Mouse (Mus musculus) cerebellum, postnatal 14 days (tissue): Measurements from ENCODE around the gene Olfr694.
"Not testable (repeated sequence)": the region's sequence is repeated elsewhere in the genome, so short reads cannot be mapped to it uniquely, and the experiment has no call there.

Experiments
- DNase-seq, 2 experiments: peaks; one replicate each; pipeline ENCODE4 v3.0.0; 2021; ENCODE audit warnings: mixed read lengths in 2 of 2

The Olfr694 gene

DNA sequence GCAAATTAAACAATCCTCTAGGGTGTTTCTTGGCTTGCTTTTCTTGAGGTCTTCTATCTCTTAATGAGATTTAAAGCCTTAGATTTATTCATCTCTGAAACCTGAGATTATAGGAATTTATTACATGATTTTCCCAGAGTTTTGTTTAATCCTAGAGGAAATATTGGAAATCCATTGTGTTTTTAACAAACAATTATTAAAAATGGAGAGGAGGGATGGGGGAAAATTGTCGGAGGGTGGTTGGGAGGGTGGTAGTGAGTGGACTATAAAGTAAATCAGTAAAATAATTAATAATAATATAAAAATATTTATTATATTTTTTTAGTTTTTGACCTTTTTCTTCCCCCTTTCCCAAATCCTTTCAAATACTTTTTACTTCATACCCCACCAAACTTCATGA, at the start of gene Olfr694:
Olfr694 (minus strand) TSS at position 101 of the 400 bp plus-strand sequence.
- DNase-seq = no peak

DNA sequence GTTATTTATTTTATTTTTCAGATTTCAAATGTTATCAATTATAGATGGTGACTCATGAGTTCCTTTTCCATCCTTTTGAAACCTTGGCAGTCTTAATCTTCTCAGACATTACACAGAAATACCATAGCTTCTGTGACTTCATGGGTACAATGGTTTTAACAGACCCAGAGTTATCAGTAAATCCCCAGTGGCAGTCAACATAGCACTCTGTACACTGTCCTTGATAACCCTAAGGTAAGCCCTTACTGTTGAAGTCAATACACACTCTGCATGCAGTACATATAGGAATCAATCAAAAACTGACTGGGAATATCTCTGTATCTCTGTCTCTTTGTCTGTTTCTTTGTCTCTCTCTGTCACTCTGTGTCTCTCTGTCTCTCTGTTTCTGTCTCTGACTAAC, 45.4 kb upstream of the Olfr694 start:
- DNase-seq = no peak

DNA sequence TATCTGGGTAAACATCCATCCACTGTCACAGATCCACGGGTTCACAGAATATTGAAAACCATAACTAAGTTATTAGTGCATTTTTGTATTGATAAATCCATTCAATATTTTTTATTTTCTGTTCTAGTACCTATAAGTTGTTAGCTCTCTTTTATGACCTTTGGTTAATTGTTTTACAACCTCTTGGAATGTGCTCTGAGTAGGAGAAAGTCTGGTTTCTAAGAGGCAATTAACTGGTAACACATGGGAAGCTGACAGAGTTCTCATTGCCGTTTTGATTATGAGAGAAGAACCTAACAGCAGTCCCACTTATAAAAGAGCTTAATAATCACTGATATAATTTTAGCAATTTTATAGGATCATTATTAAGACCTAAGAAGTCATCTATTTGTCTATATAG, 42.1 kb upstream of the Olfr694 start:
- no peak for DNase-seq

DNA sequence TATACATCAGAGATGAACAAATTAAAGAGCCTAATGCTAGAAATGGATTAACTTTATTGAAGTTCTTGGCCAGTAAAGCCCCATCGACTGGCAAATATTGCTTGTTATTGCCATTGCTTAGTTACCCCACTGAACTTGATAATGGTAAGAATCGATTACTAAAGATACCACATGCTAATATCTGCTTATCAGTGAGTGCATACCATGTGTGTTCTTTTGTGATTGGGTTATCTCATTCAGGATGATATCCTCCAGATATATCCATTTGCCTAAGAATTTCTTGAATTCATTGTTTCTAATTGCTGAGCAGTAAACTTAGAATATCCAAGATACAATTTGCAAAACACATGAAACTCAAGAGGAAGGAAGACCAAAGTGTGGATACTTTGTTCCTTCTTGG, 34.0 kb upstream of the Olfr694 start:
- DNase-seq = not testable (repeated sequence)

DNA sequence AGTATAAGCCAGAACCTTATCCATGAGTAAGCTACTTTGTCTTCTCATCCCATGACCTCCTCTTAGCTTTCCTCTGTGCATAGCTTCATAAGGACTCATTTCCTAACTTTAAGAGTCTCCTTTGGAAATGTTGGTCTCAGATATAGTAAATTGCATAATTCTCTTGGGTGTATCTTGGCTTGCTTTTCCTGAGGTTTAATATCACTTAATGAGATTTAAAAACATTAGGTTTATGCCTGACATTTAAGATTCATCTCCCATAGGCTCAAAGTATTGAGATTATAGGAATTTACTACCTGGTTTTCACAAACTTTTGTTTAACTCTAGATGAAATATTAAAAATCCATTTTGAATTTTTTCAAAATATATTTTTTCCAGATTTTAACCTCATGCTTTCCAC, 24.7 kb upstream of the Olfr694 start, which contains the start of gene Olfr695:
Olfr695 (minus strand) TSS at position 101 of the 400 bp plus-strand sequence.
- DNase-seq = no peak

DNA sequence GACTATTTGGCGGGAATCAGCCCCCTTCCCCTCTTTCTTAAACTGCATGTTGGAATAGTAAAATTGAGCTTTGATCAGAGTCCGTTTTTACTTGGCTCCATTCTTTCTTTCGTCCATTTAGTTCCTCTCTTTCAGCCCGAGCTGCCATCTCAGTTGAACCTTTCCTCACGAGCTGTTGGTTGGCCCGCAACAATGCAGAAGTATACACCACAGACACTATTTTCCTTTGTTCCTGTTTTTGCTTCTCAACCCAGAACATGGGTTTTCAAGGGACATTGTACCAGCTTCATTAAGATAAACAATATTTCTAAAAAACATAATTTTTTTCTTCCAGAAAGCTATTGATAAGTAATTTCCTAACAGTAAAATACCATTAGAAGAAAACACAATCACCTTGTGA, 19.8 kb upstream of the Olfr694 start:
- no peak for DNase-seq

DNA sequence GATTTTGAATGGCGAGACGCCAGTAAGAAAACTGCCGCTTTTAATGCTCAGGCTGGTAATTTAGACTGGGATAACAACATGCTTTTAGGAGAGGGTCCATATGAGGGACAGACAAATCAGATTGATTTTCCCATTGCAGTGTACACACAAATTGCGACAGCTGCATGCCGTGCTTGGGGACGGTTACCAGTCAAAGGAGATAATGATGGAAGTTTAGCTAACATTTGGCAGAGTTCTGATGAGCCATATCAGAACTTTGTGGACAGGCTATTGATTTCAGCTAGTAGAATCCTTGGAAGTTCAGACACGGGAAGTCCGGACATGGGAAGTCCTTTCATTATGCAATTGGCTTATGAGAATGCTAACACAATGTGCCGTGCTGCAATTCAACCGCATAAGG, 16.1 kb upstream of the Olfr694 start:
- DNase-seq = not testable (repeated sequence)

DNA sequence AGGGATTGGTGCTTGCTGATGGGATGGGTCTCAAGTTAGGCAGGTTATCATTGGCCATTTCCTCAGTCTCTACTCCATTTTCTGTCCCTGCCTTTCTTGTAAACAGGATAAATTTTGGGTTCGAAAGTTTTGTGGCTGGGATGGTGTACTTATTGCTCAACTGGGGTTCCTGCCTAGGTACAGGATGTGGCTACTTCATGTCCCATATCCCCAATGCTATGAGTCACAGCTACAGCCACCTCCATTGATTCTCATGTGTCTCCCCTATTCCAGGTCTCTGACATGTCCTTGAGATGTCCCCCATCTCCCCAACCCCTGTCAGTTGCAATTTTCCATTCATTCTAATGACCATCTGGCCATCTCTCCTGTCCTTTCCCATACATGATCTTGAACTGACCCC, 5.3 kb upstream of the Olfr694 start:
- no peak for DNase-seq

DNA sequence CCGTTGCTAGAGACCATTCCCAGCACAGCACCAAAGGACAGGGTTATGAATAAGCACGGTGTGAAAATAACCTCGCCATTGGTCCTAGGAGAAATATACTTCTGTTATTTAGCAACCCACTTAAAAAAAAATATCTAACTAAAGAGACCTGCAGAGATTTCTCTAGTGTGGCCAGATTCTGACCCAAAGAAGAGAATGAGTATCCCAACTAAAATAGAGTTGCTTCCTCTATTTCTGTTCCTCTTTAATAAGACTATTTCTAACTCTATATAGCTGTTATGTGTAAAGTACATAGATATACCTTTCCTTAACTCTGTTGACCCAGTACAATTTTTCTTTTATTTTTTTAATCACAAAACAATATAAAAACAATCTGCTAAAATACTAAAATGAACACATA, 1.4 kb upstream of the Olfr694 start:
- DNase-seq = no peak

DNA sequence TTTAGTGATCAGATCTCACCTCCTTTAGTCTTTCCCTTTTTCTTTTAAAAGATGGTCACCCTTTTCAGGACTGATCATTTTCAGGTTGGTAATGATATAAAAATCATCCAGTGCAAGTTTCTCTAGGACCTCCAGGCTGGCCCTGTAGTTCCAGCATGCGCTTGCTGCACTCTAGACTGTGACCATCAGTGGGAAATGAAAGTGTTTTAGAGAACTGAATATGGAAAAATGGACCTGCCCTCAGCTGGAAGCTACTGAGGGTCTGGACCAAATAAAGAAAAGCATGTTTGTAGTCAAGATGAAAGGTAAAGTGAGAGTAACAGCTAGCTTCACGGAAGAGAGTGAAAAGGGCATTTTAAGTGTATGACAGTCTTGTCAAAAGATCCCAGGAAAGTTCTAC, 6.2 kb downstream of the Olfr694 start:
- DNase-seq = no peak

DNA sequence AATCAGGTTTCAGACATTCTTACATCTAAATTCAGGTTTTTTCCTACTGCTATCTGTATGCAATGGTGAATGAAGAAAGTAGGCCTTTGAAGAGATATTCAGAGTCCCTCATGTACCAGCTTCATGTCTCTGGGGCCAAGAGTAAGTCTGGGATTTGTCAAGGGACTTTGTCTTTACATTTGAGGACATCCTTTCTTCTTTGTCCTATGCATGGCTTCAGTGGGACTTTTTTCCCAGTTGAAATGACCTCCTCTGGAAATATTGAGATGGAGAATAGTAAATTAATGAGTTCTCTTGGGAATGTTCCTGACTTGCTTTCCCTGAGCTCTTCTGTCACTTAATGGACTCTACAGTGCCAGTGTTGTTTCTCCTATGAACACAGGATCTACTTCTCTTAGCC, 11.1 kb downstream of the Olfr694 start, which contains the start of gene Olfr693:
Olfr693 (minus strand) TSS at position 101 of the 400 bp plus-strand sequence.
- no peak for DNase-seq

DNA sequence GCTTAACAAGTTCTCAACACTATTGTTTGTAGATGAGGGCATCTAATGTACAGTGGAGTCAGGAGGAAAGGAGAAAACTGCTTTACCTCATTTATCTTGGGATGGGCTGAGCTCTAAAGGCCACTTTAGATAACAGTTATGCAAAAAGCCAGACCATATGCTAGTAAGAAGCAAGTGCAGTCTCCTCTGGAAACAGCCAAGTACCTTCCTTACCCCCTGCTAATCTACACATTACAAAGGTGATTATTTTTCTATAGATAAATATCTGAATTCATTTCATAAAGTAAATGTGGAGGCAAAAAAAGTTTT, 39.3 kb downstream of the Olfr694 start:
- DNase-seq = no peak

DNA sequence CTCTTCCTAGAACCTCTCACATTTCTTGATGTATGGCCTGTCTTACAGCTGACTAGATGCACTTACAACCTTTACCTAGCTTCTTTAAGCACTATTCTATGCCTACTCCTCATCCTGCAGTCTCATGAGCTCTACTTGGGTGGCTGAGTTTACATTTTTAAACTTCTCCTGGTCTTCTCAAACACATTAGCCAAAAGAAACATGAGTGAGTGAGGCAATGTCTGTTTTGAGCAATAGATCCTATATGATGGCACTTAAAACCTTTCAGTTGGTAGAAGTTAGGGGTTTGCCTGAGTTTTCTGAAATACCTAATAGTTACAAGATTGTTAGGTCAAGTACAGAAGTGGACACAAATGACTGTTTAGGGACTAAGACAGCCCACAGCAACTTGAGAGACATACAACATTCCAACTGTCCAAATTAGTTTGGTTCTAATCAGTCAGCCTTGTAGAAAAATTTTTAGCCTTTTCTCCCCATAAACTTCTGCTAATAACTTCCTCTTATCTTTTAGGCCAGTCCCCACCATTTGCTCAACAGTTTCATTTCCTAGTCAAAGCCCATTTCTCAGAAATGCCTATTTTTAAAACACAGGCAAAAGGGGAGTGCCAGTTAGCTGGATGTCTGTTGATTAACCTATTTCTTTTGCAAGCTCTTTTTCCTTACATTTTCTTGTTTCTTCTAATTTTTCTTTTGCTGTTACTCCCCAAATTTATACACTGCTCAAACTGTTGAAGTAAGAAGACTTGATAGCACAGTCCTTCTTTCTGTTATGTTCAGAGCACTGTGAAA, 39.9 kb downstream of the Olfr694 start:
- DNase-seq = no peak

DNA sequence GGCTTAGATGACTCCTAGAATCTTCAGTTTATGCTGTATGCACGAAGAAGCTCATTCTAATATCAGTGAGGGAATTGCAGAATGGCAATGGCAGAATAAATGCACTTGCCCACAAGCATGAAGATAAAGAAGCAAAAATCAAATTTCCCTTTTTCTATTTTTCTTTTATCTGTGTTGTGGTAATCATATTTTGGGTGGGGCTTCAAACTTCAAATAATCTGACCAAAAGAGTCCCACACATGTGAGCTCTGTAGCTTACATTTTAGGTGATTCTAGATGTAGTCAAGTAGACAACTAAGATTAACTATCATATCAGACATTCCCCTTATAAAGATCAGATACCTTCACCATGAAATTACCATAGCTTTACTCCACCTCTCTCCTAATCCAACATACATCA, 41.8 kb downstream of the Olfr694 start:
- no peak for DNase-seq

DNA sequence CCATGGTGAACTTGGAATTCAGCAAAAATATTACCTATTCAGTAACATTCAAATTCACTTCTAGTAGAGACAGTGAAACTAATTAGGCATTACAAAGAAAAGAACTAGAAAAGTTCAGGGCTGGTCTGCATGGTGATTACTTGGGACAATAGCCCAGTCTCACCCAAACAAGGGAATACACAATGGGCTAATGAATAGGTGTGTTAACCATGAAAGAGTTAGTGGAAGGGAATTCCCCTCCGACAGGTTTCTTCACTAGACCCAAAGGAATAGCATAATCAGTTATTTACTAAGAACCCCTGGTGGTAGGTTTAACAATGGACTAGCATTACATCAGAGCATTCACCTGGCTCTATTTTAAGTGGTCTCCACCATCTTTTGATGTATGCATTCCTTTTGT, 46.4 kb downstream of the Olfr694 start:
- no peak for DNase-seq

DNA sequence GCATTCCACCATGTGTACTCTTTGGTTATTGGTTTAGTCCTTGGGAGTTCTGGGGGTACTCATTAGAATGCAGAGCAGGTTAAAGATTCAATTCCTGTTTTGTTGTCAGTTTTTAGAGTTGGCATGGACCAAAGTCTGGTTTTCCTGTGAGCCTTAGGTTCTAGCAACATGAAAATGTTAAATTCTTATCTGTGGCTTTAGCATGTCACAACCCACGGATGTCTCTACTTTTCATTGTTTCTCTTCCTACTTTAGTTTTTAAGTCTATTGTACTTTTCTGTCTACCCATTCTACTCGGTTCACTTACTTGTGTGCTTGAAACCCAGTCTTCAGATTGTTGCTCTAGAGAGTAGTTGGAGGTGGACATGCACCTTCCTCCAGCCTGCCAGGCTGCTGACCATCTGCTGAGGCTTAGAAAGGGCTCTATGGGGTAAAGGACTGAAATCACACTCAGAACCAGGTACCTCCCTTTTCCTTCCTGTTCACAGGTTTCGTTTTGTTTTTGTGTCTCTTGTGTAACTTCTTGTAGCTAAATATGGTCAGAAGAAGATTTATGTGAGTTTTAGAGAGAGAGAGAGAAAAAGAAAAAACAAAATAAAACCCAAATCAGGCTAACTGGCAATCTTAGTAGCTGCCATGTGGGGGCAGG, 47.3 kb downstream of the Olfr694 start:
- DNase-seq = no peak

DNA sequence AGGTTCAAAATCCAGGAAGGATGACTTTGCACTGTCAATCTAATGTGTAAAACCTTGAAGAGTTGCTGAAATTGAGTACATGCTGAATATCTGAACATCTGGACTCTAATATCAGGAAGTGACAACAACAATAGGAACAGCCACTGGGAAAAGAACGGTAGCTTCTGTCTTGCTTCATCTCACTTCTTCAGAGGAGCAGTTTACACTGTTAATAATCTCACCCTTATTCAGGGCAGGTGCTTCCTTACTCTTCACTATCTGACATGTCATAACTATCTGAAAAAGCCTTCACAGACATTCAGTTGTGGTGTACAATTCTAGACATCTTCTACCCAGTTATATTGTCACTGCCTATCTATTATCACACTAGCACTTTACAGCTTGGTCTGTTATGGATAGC, 50.8 kb downstream of the Olfr694 start:
- no peak for DNase-seq

DNA sequence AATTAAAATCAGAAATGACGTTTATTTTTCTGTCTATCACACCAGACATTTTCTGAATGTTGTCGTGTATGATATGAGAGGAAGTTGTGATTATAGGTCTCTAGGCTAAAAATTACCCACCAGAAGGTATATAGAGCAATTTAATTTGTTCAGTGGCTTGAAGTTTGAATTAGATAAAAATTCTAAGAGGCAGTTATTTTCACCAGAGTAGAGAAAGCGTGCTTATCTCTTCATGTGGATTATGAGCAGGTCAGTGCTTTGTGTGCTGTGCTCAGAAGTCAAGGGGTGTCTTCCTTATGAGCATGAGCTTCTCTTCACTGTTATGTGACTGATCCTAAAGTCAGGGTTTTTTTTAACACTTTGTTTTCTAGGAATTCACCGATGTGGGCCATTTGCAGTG, 56.1 kb downstream of the Olfr694 start:
- DNase-seq = no peak
